Mouse (Mus musculus): Measurements from ENCODE around the gene Slc16a8.
"Not testable (repeated sequence)": the region's sequence is repeated elsewhere in the genome, so short reads cannot be mapped to it uniquely, and the experiment has no call there.

Gene Slc16a8

DNA sequence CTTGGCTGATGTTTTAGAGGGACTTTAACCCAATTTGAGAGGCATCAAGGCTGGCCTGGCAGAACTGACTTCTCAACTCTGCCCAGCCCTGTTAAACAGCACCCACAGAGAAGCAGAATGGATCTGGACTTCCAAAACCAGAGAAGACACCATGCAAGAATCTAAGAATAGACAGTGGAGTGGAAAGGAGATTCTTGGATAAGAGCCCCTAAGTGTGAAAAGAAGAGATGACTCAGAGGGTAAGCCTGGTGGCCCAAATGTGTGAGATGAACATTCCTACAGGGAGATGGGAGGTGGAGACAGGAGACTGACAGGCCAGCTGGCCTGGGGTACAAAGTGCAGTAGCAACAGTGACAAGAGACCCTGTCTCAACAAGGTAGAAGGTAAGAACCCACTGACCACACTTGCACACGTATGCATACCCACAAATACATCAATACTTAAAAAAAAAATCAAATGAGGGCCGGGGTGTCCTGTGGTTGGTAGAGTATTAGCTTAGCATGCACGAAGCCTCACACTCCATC lies 8.3 kb upstream of the Slc16a8 start:
- no peak for DNase-seq (ENCODE audit: low spot score)

DNA sequence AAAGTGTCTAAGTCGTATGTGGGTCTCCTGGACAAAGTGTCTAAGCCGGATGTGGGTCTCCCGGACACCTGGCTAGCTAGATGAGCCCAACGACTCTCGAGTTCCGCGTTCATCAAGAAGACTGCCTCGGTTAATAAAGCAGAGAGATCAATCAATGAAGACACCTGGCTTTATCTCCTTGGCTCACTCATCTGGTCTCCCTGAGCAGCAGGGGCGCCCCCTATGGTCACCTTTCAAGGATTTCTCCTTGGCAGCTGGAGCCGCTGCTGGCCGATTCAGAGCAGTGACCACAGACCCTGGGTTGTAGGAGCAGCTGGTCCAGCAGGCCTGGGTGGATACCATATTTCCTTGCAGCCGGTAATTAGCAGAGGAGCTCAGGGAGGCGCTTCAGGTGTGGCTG lies 7.8 kb upstream of the Slc16a8 start:
- no peak for DNase-seq (ENCODE audit: low spot score)

DNA sequence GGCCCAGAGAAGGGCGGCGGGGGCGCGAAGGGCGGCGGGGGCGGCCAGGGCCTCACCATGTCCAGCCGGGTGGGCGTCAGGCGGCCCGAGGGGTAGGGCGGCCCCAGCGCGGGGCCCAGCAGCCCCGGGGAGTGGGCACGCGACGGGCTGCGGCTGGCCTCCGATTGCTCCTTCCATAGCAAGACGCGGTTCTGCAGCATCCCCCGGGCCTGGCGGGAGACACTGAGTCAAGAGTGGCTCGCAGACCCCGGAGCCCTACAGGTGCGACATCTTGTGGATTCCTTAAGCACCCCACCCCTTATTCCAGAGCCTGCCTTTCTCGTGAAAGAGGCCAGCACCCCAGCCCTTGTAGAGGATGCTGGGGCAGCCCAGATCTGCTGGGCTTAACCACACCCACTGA lies 7.2 kb upstream of the Slc16a8 start:
- no peak for DNase-seq (ENCODE audit: low spot score)

DNA sequence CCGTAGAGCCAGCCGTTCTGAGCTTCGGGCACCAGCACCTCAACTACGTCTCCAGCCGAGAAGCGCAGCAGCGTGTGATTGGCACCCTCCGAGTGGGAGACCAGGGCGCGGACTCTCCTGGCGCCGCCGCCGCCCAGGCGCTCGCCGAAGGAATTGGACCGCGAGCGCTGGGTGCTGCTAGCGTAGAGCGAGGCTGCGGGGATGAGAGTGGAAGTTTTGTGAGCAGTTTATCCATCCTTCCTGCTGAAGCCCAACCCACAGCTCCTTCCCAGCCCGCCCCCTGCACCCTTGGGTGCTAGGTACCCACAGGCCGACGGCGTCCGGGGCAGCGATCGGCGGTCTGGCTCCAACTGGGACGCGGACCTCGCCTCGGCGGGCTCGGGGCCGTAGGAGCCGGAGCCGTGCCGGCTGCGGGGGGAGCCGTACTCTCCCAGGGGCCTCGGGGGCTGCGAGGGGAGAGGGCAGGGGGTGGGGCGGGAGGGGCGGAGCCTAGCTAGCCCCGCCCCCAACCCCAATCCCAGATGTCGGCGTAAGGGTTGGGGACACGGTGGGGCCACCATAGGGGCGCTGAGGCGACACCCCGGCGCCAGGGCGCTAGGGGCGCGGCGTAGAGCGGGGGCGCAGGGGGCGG lies 6.6 kb upstream of the Slc16a8 start:
- DNase-seq (ENCODE audit: low spot score) = no peak

DNA sequence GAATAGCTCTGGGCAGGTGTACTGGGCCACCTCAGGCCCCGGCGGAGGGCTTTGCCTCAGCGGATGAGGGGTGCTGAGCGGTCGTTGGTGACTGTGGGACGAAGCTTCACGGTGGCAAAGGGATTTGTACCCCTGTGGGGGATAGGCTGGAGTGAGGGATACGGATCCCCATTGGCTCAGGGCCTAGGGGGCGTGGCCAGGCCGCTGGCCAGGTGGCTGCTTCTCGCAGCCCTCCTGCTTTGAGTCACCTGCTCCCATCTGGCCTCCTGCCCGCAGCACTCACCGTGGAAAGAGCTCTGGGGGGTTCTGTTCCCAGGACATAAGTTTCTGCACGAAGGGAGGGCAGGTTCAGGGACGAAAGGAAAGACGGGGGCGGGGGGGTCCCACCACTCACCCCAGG lies 4.0 kb upstream of the Slc16a8 start:
- no peak for DNase-seq (ENCODE audit: low spot score)

DNA sequence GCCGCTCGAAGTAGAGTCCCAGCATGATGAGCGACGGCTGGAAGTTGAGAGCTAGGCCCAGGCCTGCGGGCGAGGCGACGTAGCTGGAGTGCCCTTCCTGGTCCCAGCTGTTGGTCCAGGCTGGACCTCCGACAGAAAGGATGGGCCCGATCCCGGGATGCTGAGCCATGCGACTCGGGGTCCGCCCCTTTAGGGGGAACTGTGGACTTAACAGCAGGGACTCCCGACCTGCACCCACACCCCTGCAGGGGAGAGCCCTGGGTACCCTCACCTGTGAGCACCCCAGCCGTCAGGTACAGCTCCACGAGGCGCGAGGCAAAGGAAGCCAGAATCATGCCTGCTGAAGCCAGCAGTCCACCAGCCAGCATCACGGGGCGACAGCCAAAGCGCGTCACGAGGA lies 2.0 kb downstream of the Slc16a8 start:
- no peak for DNase-seq (ENCODE audit: low spot score)

DNA sequence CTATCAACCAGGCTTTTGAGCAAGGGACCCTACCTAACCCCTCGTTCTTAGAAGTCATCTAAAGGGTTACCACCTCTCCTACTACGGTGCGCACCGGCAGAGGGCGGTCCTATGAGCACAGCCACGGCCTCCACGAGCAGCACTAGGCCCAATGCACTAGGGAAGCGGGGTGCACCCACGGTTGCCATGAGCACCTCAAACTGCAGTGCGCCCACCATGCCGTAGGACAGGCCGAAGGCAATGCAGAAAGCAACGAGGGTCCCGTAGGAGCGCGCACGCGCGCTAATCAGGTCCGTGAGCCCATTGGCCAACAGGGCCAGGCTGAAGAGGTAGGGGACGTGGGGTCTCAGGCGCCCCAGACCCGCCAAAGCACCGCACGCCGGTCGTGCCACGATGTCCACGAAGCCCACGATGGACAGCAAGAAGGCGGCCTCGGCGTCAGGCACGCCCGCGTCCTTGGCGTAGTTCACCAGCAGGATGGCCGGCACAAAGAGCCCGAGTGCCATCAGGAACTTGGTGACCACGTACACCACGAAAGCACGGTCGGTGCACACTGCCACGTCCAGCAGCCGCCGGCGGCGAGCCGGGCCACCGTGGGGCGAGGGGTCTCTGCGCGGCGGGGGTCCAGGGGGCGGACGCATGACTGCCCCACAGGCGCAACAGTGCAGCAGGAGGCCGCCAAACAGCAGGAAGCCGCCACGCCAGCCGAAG lies 2.6 kb downstream of the Slc16a8 start:
- DNase-seq (ENCODE audit: low spot score) = no peak

DNA sequence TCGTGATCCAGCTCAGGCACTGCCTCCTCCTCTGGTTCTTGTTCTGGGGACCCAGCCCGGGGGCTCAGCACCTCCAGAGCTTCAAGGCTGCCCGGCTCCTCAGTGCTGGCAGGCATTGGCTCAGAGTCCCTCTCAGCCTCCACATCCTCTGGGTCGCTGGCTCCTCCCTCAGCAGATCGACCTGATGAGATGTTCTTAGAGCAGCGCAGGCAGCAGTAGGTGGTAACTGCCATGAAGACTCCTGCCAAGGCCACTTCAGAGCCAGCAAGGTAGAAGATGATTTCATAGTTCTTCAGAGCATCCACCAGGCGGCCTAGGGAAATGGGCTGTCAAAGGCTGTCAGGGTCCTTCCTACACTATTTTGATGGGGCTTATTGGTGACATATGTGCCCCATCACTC lies 3.4 kb downstream of the Slc16a8 start:
- DNase-seq (ENCODE audit: low spot score) = no peak

DNA sequence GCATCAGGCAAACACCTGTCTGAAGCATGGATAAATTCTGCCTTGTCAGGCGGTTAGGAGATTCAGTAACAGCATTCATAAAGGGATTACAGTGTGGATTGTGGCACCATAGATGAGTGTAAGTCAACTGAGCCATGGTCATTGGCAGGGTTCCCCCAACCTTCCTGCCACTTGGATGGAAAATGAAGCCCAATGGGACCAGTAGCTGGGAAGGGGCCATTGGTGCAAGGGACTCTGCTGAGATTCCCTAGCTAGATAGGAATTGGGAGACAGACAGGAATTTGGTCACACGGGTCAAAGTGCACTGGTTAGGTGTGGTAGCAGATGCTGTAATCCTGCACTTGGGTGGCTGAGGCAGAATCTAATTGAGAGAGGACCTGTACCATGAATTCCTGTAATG lies 4.3 kb downstream of the Slc16a8 start:
- no peak for DNase-seq (ENCODE audit: low spot score)

DNA sequence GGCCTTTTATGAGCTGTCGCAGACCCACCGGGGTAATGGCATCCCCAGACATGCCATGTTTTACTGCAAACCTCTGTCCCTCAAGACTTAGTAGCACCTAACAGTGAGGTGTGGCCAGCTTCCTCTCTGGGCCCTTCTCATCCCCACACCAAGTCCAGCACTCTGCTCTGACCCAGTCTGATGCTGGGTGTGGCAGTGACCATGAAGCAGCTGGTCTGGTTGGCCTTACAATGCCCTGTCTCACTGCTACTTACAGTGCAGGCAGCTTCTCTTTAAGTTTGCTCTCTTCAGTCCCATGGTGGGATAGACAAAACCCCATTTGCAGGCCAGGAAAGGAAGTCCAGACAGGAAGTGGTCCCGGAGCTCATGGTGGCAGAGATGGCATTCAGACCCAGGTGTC lies 9.2 kb downstream of the Slc16a8 start:
- no peak for DNase-seq (ENCODE audit: low spot score)

DNA sequence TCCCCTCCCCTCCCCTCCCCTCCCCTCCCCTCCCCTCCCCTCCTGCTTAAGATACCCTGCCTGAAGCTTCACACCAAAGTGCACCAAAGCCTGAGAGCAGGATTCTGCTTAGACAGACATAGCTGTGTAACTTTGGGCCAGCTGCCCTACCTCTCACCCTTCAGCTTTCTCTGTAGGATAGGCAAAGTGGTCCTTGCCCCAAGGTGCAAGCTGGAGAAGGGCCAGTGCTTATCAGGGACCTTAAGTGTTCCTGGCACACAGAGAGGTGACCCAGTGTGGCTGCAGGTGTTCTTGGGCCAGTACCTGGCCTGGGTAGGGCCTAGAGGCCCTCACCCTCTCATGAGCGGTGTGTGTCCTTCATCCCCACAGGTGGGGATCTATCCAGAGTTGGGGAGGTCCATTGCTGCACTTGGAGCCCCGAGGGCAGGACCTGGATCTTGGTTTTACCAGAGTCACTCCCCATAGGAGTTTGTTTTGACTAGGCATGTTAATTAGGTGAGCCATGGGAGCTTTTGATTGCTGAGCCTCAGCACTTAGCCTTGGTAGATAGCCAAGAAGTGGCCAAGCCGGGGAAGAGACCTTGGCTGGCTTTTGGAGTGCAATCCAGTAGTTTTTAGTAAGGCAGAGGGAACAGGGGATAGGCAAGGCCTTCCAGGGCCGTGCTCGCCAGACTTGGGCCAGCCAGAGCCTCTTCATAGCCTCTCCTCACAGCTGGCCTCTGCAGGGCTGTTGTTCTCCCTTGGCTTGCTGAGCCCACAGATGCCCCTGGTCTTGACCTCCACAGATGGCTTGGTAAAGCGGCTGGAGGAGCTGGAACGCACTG lies 10.3 kb downstream of the Slc16a8 start:
- DNase-seq (ENCODE audit: low spot score) = no peak

DNA sequence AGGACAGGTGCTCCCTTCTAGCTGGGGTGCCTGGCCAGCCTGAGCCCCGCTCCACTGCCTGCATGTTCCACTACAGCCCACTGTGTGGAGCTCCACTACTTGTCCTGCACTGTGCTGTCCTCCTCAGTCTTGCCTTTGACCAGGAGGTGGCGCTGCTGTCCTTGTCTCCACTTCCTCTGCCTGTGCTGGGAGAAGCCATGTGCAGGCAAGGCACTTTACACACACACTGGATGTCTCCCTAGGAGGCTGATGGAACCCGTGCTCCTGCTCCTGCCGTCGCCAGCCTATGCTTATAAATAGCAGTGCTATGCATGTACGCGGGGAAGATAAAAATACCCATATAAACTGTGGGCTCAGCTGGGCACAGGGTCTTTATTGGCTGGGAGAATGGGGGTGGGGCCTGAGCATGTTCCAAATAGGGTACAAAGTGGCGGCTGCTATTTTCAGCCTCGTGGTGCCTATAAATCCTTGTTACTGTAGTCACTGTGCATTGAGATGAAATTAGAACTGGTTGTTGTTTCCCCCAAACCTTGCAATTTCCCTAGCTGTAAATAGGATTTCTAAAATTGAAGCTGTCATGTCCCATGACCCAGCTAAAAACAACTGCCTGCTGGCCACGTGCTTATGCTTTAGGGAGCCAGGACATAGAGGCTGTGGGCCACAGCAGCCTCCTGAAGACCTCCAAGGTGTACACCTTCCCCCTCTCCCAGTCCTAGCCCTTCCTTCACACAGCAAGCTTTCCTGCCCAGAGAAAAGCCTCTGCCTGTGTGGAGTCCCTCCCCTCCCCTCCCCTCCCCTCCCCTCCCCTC lies 11.1 kb downstream of the Slc16a8 start:
- DNase-seq (ENCODE audit: low spot score) = peak; percentile 91

DNA sequence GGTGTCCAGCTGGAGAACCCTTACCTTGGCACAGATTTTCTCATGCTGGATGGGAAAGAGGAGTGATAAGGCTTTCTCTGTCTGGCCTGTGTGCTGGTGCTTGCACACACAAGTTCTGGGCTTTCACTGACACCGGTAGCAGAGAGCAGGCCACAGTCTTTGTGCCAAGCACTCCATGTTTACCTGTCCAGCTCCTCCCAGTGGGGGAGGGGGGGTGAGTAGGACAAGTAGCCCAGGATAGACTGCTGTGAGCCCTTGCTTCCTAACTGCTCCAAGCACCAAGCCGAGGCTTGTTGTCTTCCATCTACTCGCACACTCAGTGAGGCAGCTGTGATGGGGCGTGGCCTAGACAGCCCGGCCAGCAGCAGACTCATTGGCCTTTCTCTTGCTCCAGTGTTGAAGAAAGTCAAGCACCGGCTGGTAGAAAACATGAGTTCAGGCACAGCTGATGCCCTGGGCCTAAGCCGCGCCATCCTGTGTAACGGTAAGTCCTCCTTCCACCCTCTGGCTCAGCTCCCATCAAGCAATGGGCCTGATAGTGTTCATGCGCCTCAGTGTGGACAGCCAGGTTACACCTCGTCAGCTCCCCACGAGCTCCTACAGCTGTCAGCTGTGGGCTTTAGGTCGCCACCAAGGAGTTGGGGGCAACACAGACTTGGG lies 11.9 kb downstream of the Slc16a8 start:
- DNase-seq (ENCODE audit: low spot score) = no peak

DNA sequence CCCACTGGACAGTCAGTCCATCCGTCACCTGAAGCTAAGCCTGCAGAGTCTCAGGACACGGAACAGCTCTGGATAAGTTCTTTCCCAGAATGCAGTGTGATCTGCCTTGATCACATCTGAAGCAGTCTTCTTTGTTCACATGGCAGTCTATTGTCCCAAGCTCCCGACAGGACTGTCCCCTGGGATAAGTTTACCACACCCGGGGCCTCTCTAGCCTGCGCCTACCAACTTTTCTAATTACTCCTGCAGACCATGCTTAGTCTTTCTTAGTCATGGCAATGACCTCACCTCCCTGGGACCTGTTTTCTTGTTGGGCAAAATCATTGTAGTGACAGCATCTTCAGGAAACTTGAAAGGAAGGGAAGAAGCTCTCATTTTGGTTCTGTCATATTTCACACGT lies 16.5 kb downstream of the Slc16a8 start:
- no peak for DNase-seq (ENCODE audit: low spot score)

DNA sequence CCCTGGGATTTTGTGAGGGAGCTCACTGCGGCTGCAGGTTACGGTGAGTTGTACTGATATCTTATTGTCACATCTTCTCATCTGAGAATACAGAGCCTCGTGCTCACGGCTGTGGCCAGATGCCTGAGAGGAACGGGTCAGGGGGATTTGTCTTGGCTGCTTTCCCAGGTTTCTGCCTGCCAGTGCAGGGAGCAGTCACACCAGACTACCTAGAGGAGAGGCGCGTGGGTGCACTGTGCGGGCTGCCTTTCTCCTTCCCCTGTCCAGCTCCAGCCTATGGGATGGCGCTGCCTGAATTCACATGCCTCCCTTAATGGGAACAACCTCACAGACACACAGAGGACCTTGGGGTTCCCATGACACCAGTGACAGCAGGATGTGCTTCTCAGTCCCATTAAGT lies 19.3 kb downstream of the Slc16a8 start:
- no peak for DNase-seq (ENCODE audit: low spot score)

DNA sequence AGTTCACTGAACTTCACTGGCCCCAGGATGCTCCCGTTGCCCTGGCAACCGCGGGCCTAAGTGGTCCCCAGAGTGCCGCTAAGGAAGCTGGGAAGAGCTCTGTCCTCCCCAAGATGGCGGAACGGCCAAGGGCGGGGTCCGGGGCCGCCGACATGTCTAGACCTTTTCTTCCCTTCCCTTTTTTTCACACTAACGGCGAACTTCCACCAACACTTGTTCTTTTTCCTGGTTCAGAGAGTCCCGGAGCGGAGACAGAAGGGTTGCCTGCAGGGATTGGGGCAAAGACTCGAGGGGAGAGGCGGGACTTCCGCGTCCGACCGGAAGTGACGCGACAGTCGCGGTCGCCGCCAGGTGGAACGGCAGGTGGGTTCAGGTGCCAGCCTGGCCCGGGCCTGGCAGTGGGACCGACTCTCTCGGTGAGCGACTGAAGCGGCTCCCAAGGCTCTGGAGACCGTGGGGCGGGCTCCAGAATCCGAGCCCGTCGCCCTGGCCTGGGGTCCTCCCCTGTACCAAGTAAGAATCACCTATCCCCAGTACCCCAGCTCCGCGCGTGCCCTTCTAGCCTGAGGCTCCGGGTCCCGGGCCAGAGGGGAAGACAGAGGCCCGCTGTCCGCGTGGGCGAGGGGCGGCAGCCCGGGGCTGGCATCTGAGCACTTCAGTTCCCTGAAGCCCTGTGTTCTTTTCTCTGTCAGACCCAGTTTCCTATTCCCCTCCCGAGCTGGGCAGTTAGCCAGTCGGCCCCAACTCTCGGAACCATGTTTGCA lies 25.3 kb downstream of the Slc16a8 start, which contains the start of the genes Pick1 and Gm49486:
Gene Pick1 (plus strand): TSS at position 116 of the 764 bp plus-strand sequence.
Gene Gm49486 (plus strand): TSS at position 334 of the 764 bp plus-strand sequence.
- peak; percentile 75 for DNase-seq (ENCODE audit: low spot score)

DNA sequence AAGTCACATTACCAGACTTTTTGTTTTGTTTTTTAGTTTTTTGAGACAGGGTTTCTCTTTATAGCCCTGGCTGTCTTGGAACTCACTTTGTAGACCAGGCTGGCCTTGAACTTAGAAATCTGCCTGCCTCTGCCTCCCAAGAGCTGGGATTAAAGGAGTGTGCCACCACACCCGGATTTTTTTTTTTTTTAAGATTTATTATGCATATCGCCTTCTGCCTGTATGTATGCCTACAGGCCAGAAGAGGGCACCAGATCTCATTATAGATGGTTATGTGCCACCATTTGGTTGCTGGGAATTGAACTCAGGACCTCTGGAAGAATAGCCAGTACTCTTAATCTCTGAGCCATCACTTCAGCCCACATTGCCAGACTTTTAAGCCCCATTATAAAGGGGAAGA lies 28.8 kb downstream of the Slc16a8 start:
- DNase-seq (ENCODE audit: low spot score) = not testable (repeated sequence)

DNA sequence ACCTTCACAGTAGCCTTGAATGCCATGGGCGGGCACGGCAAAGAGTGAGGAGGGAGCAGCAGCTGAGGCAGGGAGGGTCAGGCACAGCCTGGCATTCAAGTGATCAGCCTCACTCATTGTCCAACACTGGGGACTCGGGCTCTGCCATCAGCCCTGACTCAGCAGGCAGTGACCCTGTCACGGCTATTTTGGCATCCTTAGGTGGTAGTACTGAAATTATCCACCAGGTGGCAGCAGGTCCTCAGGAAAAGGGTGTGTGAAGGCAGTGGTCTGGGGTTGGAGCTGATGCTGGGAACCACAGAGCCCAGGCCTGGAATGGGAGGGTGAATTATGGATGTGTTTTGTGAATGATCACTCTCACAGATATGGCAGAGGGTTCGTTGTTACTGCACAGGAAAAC lies 29.9 kb downstream of the Slc16a8 start:
- DNase-seq (ENCODE audit: low spot score) = peak; percentile 77

DNA sequence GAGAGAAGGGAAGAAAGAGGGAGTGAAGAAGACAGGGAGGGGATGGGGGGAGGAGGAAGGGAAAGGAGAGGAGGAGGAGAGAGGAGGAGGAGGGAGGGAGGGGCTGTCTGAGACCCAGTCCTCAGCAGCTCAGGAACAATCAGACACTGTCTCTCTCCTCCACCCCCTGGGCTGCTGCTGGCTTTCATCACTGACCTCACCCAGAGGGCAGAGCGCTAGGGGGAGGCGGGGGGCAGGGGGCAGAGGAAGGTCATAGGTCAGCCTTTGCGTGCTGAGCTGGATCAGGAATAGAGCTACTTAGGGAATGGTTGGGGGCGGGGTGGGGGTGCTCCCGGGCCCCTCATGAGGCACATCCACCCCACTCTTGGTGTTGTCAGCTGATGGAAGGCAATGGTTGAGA lies 30.9 kb downstream of the Slc16a8 start:
- DNase-seq (ENCODE audit: low spot score) = no peak

DNA sequence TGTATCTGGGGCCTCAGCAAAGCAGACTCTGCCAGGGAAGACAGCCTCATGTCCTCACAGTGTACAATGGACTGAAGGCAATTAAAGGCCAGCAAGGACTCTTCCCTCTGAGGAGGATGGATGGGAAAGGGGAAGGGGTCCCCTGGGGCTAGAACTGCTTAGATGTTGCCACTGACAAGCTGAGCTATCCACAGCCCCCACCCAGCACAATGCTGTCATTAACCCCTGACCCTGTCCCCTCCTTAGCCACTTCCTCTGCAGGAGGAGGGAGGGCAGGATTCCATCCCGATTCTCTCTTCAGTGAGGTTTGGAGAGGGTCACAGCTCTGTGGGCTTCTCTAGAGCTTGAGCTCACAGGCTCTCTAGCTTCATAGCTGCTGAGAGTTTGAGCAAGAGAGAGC lies 35.0 kb downstream of the Slc16a8 start:
- no peak for DNase-seq (ENCODE audit: low spot score)

DNA sequence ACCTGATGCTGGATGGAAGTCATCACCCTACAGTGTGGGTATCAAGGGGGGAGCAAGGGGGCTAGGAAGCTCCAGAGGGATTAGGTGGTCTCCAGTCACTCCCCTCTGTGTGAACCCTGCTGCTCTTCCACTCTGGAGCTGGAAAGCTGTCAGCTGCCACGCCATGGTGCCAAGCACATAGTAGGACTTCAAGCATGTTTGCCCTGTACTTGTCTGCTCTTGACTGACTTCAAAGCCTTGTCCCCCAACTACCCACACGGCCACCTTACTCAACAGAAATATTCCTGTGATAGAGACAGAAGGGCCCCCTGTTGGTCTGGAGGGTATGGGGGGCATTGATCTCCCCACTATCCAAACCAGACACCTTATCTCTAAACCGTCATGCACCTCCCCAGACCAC lies 38.4 kb downstream of the Slc16a8 start:
- no peak for DNase-seq (ENCODE audit: low spot score)

Measured in ovary, postnatal 10 days (tissue).